Mouse (Mus musculus): ENCODE measurements around the gene AU040320.

Gene AU040320

DNA sequence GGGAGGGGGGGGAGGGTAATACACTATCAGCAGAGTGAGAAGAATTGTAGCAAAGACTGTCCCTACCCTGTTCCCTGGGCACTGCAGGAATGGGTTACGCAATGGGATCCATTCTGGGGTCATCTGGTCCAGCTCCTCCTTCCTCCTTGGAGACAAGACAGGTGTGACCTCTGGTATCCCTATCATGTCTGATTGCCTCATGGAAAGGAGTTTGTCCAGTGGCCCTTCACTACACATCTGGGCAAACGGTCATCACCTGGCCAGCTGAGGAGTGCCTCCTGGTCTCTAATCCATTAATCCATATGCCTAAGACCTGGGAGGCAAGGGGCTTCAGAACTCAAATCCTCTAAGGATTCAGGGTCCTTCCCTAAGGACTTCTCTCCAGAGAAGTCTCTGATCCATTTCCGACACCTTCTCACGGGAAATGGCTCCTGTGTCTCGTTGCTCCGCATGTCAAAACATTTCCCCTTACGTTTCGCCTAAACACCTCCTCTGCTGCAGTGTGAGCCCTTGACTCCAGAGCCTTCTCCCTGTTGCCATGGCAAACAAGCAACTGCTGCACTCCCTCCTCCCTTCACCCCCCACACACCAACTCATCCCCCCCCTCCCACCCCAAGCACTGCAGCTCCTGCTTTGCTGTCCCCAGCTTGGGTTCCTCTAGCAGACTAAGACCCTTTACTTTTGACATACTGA lies 2.3 kb upstream of the AU040320 start:
- DNase-seq, result peak; percentile 28

DNA sequence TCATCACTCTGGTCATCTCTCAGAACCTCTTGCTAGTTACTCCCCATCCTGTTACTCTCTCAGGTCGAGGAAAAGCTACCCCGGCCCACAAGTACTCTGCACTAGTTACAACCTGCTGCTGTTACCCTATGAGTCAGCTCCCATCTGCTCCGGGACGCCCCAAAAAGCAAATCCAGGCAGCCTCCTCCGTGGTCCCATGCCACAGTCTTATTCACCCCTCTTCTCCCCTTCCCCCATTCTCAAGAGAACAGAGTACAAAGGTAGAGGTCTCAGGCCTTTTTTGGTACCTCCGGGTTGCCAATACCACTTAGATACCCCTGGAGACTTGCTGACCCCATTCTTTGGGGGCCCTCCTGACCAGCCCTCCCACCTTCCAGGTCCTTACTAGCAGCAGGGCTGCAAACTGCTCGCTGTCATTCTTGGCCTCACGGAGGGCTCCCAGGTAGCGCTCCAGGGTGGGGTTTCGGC lies 1.8 kb upstream of the AU040320 start:
- no peak for DNase-seq

DNA sequence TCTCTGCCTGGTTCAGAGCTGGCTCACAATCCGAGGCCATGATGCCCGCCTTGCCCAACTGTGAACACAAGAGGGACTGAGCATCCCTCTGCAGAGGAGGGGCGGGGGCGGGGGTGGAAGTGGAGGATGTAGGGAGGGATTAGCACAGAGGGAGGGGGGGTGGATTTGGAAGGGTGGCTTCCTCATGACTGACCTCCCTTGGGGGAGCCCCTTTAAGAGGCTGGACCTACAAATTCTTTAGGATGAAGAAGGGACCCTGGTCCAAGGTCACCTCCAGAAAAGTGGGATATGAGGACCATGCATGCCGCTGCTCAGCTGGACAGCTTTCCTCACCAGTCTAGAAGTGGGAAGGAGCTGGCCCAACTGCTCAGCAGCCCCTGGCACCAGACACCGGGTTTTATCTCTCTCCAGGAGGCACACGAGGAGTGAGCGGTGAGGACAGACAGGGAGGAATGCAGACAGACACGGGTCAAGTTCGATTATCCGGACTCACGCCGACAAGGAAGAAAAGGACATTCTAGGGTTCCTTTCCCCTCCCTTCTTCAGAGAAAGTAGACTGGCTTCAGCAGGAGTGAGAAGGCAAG lies 1.2 kb upstream of the AU040320 start:
- peak; percentile 65 for DNase-seq

DNA sequence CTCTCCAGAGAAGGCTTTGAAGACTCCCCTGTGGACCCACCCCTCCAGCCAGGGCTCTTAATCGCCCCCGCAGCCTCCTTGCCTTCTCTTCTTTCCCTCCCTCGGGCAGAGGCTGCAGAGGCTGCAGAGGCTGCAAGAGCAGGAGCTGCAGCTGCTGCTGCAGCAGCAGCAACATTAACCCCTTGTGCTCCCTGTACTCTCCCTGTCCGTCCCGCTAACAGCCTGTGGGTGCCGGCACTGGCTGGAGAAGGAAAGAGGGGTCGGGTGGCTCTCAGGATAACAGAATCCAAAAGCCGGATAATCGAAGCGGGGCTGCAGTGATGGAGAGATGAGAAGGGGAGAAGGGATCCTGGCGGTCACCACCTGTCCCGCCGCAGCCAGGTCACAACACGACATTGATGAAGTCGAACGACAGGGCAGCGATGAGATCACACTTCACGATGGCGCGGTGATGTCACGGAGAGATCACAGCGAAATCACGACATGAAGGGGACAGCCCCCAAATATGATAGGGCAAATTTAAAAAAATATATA lies 669 bp upstream of the AU040320 start:
- DNase-seq, result peak; percentile 66

DNA sequence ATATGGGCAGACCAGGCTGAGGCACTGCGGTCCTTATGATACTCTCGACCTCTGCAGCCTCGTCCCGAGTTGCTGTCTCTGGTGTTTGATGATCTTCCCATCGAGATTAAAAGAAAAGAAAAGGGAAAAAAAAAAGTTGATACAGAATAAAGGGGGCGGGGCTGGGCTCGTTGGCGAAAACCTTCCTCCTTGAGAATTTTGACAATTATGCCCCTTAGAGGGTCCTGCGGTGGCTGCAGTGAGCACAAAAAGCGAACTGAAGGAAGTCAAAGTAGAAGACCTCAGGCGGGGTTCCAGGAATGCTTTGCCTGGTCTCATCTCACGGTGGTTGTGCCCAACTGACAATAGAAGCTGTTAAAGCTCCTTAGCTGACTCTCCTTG lies 877 bp downstream of the AU040320 start:
- no peak for DNase-seq

DNA sequence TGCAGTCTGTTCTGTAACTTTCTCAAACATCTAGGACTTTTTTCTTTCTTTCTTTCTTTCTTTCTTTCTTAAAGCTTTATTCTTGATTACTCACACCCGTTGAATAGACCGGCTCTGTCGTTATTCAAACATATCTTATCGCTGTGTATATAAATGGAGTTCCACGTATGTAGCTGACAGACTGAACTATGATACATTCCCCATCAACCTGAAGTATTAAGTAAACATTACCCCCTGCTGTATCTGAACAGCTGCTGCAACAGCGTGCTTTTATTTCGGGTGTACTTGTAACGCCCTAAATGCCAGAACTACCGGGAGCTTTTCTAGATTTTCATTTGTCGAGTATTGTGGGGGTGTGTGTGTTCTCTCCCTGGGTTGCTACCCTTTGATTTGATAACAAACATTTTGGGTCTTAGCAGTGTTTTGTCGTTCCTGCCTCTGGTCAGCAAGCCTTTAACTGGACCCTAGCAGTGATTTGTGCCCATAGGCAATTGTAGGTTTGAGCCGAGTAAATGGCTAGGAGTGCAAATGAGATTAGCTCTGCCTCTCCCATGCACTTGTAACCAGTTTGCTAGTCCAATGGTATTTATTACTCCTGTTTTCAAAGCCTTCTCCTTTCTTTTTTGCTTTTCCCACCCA lies 1.5 kb downstream of the AU040320 start:
- no peak for DNase-seq

DNA sequence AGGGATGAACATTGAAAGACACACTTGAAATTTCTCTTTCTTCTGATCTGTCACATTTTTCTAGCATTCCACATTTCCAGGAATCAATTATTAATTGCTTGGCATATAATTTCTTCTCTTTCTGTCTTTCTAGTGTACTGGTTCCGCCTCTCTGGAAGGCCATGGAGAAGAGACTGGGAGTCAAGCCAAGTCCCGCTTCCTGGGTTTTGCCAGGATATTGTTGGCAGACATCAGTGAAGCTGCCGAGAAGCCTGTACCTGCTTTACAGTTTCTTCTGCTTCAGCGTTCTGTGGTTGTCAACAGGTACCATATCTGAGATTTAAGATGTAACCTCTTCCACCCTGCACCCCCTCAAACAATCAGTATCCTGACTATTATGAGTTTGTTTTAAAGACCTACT lies 3.4 kb downstream of the AU040320 start:
- peak; percentile 84 for DNase-seq

DNA sequence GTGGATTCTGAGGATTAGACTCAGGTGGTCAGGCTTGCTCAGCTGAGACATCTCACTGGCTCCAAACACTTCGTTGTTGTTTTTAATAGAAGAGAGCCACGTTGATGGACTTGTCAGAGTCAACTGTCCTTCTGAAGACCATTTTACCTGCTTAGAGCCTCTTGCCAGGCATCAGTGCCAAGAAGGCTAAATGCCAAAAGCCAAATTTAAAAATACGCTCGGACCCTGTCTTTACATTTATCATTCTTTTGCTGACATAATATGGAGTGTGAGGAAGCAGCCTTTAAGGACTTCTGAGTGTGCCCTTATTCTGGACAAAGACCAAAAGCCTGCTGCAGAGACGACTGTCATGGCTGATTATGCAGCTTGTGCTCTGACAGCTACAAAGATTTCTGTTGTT lies 5.0 kb downstream of the AU040320 start:
- DNase-seq, result no peak

DNA sequence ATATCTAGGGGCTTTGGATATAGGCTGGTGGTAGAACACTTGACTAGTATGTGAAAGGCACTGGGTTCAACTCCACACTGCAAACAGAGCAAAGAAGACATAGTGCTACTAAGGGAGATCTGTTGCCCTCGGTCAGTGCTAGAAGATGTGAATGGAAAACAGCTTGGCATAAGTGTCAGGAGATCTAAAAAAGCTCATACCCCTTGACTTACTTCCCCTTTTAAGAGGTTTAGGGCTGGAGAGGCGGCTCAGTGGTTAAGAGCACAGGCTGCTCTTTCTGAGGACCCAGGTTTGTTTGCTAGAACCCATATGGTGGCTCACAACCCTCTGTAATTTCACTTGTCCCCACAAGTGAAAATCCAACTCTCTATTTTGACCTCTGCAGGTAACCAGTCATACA lies 6.1 kb downstream of the AU040320 start:
- DNase-seq, result no peak

DNA sequence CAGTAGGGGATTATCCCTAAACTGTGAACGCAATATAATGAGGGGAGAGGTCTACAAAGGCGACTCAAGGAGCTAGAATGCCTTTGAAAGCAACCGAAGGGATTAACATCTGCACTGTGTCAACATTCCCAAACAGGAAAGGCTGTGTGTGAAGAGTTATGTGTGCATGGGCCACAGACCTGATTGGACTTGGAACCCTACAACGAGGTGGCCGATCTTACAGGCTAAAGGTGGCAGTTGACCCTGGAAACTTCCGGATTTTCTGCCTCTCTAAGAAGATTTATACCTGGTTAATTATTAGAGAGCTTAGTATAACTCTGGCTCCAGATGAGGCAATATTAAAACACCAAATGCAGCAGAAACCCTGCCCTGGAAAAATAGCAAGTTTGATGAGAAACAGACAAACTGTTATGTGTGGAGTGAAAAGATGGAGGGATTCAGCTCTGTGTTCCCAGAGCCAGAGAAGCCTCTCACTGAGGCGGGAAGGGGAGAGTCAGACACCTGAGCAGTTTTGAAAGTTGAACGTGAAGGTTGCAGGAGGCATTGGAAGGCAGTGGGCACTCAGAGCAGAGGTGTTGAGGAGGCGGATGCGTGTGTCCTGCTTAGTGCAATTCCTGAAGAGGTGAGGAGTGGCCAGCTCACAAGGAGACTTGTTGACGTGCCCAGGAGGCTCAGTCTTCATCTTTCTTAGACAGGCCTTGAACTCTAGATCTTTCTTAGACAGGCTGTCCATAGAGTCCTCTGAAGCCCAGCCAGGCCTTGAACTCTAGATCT lies 9.4 kb downstream of the AU040320 start:
- no peak for DNase-seq

DNA sequence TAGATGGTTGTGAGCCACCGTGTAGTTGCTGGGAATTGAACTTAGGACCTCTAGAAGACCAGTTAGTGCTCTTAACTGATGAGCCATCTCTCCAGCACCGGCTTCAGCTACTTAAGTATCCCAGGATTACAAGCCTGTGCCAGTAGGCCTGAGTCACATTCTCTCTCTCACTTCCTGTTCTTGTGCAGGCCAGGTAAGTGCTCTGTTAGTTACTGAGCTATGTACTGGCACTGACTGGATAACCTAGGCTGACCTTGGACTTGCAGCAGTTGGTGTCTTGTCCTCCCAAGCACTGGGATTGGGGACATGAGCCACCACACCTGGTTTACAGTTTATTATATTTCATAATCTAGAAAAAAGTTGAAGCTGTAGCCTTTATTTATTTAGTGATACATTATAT lies 10.1 kb downstream of the AU040320 start:
- no peak for DNase-seq

DNA sequence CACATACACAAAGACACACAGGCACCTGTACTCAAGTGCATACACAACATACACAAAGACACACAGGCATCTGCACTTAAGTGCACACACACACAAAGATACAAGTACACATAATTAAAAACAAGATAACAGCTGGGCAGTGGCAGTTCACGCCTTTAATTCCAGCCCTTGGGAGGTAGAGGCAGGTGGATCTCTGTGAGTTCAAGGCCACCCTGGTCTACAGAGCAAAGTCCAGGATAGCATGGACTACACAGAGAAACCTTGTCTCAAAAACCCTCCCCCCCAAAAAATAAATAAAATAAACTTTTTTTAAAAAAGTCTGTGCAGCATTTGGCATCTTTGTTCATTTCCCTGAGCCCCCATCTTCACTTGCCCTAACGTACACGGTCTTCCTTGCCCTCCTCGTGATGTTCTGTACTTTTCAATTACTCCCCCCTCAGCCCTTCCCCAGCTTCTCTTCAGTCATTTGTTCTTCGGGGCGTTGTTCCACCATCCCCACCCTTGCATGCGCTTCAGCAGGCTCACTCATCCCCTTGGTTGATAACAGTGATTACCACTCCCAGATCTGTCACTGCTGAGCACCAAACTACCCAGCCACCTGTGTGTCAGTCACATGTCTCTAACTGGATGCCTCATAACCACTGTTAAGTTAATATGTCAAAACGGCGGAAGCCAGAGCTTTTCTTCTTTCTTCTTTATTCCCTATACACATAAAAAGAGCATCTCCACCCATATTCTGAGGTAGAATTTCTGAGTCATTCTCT lies 16.6 kb downstream of the AU040320 start:
- no peak for DNase-seq

DNA sequence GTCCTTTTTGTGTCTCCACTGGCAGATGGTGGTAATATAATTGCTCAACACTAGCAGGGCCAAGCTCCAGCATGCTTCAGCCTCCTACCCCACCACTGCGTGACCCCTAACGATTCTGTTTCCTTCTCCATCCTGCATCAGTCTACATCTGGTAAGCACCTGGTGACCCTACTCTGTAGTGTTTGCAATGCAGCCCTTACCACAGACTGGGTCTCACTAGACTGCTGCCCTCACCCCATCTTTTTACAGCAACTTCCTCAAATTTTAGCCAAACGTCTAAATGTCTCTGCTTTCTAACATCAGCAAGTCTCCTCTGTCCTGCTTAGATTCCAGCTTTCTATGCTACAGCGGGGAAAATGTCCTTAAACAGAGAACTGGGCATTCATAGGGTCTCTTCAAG lies 17.5 kb downstream of the AU040320 start:
- DNase-seq, result no peak

DNA sequence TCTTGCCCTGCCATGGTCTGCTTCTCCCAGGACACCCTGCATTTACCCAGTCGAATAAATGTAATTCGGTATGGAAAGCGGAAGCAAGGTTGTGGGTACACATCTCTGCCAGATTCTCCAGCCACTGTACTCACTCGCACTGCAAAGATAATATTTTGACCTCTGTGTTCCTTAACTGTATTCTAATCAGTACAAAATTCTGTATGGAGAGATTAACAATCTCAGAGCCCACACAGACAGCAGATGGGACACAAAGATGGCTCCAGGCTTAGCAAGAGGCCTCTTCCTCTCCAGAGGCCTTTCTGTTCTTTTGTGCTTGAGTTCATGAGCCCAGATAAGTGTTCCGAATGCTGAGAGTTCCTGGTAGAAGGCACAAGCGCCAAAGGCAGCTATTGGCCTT lies 20.5 kb downstream of the AU040320 start:
- no peak for DNase-seq

DNA sequence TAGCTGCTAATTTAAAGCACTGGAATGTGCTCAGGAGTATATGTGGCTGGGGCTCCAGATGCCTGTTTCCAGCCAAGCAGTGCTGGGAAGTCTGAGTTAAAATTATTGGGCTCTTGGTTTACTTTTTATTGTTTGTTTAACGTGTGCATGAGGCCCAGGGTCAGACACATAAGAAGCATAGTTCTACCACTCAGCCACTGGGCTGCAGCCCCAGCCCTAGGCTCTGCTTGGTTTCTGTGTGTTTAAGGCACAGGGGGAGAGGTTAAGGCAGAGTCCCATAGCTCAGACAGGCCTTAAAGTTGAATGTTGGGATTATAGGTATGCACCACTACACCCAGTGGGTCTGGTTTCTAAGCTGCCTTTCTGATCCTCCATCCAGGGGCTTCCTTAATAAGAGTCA lies 21.8 kb downstream of the AU040320 start:
- DNase-seq, result no peak

DNA sequence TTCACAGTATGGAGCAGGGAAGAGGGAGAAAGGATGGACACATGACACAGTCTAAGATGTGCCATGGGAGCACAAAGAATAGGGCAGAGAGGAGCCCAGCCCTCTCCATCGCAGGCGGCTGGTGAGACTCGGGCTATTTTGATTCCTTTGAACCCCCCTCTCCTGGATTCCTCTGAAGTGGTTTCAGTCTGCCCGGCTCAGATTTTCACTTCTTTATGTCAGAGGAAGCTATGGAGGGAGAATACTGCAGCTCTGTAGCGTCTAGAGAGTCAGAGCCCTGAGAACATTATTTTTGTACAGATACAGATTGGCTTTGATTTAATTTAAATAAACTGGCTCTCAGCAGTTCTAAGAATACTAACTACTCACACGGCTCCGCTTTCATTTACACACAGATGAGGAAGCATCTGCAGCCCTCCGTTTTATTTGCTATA lies 25.8 kb downstream of the AU040320 start:
- DNase-seq, result no peak

DNA sequence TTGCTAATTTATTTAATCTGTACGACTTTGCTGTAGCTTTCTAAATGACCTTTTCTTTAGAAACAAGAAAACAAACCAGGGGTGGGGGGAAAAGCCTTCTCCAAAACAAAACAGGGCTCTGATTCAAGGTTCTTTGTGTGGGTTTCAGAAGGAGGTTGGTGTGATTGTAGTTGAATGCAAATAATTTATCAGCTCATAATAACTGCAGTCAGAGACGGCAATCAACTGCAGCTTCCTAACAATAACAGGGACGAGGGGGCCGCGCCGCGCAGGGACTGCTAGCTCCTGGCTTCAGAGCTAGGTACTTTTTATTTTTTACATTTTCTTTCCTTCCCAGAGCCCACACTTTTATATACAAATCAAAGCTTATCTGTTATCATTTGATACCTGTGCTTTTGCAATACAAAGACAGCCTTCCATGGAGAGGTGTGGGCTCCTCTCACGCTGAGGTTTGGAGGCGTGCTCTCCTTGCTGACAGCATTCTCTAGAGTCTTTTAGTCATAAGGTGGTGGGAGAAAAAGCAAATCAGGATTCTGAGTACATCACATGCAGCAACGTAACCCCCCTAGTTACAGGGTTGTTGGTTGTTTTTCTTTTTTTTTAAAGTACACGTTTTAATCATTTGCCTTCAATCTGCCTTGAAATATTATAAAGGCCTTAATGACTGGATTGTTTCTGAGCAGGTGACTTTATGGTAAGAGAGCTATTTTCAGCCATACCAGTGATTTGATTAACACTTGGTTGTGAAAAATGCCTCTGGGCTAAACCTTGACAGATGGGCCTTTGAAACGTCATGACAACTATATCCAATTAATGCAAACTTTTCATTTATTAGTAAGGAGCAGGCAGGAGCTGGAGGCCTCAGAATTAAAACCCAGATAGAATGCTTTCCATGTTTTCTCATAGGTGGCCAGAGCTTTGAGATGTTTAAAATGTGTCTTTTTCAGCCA lies 26.8 kb downstream of the AU040320 start:
- no peak for DNase-seq

DNA sequence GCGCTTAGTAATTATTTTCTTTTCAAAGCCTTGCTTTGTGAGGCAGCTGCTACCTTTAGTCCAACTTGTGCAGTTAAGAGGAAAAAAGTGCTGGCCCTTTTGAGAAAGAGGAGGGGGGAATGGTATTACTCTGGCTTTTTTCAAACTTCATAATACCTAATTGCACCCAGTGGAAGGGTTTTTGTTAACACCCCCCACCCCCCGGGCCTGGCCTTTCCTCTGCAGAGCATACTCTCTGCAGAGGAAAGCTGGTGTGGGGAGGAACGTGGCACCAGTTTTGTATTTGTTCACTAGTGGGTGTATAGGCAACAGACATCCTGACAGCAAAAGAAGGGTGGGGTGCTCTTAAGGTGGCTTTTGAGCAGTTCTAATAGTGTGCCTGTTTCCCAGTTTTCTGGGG lies 28.5 kb downstream of the AU040320 start:
- no peak for DNase-seq

DNA sequence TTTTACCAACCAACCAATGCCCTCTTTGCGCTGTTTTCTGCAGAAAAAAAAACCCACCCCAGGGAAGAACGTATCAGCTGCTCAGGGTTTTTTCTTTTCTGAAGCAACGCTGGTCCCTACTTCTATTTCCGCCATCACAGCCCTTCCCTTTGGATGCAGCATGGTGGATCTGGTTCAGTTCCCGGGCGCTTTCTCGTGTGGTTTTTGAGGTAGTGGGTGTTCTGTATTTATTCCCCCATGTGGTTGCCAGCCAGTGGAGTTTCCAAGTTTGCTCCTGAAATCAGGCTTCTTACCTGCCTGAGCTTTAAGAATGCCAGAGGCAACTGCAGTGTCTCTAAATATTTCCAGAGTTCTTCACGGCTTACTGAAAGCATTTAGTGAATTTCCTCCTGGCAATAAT lies 29.2 kb downstream of the AU040320 start:
- no peak for DNase-seq

DNA sequence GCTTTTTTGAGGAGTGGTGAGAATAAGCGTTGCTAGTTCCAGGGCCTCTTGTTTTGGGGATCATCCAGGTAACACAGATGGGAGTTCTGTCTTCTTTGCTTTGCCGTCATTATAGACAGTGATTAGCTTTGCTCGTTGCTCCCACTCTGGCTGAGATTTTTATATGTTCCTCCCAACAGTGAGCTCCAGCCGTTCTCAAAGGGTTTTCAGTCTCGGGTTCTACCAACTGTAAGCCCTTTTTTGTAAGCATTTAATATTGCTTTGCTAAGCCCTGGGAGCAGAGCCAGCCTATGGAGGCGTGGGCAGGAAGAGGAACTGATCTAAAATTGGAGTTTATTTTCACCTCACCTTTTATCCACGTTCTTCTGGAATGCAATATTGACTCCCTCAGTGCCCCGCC lies 29.7 kb downstream of the AU040320 start:
- peak; percentile 20 for DNase-seq

DNA sequence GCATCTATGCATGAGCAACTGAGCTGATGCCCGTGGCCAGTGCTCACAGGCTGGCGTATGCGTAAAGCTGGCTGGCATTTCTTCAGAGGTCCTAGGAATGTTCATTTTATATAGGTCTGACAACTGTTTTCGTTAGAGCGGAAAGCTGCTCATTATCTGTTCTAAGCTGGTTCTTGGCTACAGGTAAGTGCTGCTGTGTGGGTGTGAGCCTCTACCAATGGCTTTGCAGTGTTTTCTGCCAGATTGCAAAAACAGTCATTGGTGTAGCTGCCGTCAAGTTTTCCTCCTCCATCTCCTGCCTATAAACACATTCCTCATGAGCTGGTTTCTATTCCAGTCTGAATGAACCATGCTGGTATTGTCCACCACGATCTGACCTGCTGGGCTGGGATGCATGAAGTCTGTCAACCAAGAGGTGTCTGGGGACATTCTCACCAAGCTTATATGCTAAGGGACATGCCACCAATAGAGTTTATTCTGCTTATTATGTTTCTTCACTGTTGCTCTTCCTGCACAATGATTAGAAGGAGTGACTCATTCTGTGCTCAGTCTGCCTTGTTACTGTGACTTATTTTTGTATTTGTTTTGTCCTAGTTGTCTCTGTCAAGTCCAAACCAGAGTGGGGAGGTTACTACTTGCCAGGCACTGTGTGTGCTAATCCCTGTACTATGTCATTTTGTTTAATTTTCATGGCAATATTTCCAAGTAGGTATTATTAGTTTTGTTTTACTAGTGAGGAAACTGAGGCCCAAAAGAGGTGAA lies 39.2 kb downstream of the AU040320 start:
- DNase-seq, result no peak
